Mouse (Mus musculus) MEL (cell line): ENCODE data around the gene Ptcra. TPM values are rescaled to one million over a fixed set of nuclear protein-coding genes. Genes with fewer than 3 reads are reported as not detected.
"Not testable (repeated sequence)": the region's sequence is repeated elsewhere in the genome, so short reads cannot be mapped to it uniquely, and the experiment has no call there.

Experiments
- DNase-seq: peaks from one replicate; pipeline ENCODE4 v3.0.0; 2011; ENCODE audit warnings: low read depth, low spot score
- H3K27ac ChIP-seq: 2 replicates; pipeline ENCODE4 v1.5.1; 2012; ENCODE audit warnings: low read depth, mild to moderate bottlenecking, control low read depth, low read length, moderate library complexity; ENCODE audit not compliant: control insufficient read depth
- H3K27me3 ChIP-seq, 2 experiments: fragments of 150-350 bp in 1 of 2; sonication (generic) in 1 of 2; 2 replicates each; pipeline ENCODE4 v1.6.1; 2012; ENCODE audit warnings: low read length in 2 of 2, mild to moderate bottlenecking in 2 of 2, improper control_type of control experiment in 1 of 2, moderate library complexity in 1 of 2; ENCODE audit not compliant: insufficient read depth in 2 of 2, control insufficient read depth in 1 of 2
- H3K36me3 ChIP-seq, 2 experiments: 2 replicates each; pipeline ENCODE4 v1.6.1; 2012 to 2014; ENCODE audit warnings: low read length in 2 of 2, improper control_type of control experiment in 1 of 2, inconsistent platforms in 1 of 2, mild to moderate bottlenecking in 1 of 2; ENCODE audit not compliant: insufficient read depth in 2 of 2, control insufficient read depth in 1 of 2
- H3K4me1 ChIP-seq, 2 experiments: fragments of 150-350 bp in 1 of 2; sonication (generic) in 1 of 2; 2 replicates each; pipeline ENCODE4 v1.6.1; 2012; ENCODE audit warnings: low read length in 2 of 2, improper control_type of control experiment in 1 of 2, mild to moderate bottlenecking in 1 of 2; ENCODE audit not compliant: insufficient read depth in 2 of 2, control insufficient read depth in 1 of 2
- H3K4me3 ChIP-seq, 2 experiments: fragments of 150-350 bp in 1 of 2; sonication (generic) in 1 of 2; 2 replicates each; pipeline ENCODE4 v1.5.1; 2012; ENCODE audit warnings: low read depth in 2 of 2, low read length in 2 of 2, mild to moderate bottlenecking in 2 of 2, moderate library complexity in 2 of 2, control low read depth in 1 of 2, improper control_type of control experiment in 1 of 2; ENCODE audit not compliant: control insufficient read depth in 1 of 2, insufficient read depth in 1 of 2
- H3K79me2 ChIP-seq: 2 replicates; pipeline ENCODE4 v1.6.1; 2012; ENCODE audit warnings: mild to moderate bottlenecking, low read length, moderate library complexity; ENCODE audit not compliant: control insufficient read depth, poor library complexity, insufficient read depth
- H3K9ac ChIP-seq: 2 replicates; pipeline ENCODE4 v1.6.1; 2012; ENCODE audit warnings: low read depth, mild to moderate bottlenecking, control low read depth, low read length, moderate library complexity; ENCODE audit not compliant: control insufficient read depth, poor library complexity, severe bottlenecking
- H3K9me3 ChIP-seq: fragments of 150-350 bp; sonication (generic); replicated peaks from 2 replicates; pipeline ENCODE4 v1.6.1; 2012; ENCODE audit warnings: mild to moderate bottlenecking, low read length, improper control_type of control experiment, moderate library complexity; ENCODE audit not compliant: insufficient read depth
- BHLHE40 ChIP-seq: IDR thresholded peaks from 2 replicates; pipeline ENCODE4 v1.6.1; 2012; ENCODE audit warnings: low read depth, mild to moderate bottlenecking, inconsistent platforms, low read length, improper control_type of control experiment, borderline replicate concordance
- CTCF ChIP-seq, 3 experiments: IDR thresholded peaks in 2 of 3; conservative IDR thresholded peaks in 1 of 3; 2 replicates each; pipeline ENCODE4 v1.5.1; 2011 to 2012; ENCODE audit warnings: low read length in 3 of 3, low read depth in 2 of 3, mild to moderate bottlenecking in 2 of 3, improper control_type of control experiment in 1 of 3, inconsistent platforms in 1 of 3, mixed read lengths in 1 of 3, moderate library complexity in 1 of 3; ENCODE audit not compliant: control insufficient read depth in 1 of 3, insufficient read depth in 1 of 3, poor library complexity in 1 of 3, severe bottlenecking in 1 of 3
- GABPA ChIP-seq: IDR thresholded peaks from 2 replicates; pipeline ENCODE4 v1.6.1; 2012; ENCODE audit warnings: low read depth, mild to moderate bottlenecking, inconsistent platforms, low read length, improper control_type of control experiment, moderate library complexity
- GATA1 ChIP-seq: IDR thresholded peaks from 2 replicates; pipeline ENCODE4 v1.6.1; 2011; ENCODE audit warnings: low read depth, low read length, improper control_type of control experiment
- JUND ChIP-seq: IDR thresholded peaks from 2 replicates; pipeline ENCODE4 v1.6.1; 2011; ENCODE audit warnings: low read depth, mild to moderate bottlenecking, improper control_type of control experiment, low read length
- KAT2A ChIP-seq: conservative IDR thresholded peaks from 2 replicates; pipeline ENCODE4 v1.6.1; 2012; ENCODE audit warnings: low read depth, low read length, improper control_type of control experiment, inconsistent platforms
- MAX ChIP-seq: IDR thresholded peaks from 2 replicates; pipeline ENCODE4 v1.6.1; 2011; ENCODE audit warnings: low read length, improper control_type of control experiment
- MAZ ChIP-seq: IDR thresholded peaks from 2 replicates; pipeline ENCODE4 v1.6.1; 2012; ENCODE audit warnings: low read depth, mild to moderate bottlenecking, inconsistent platforms, low read length, improper control_type of control experiment
- MXI1 ChIP-seq: IDR thresholded peaks from 2 replicates; pipeline ENCODE4 v1.6.1; 2011; ENCODE audit warnings: mild to moderate bottlenecking, low read depth, low read length, improper control_type of control experiment
- NRF1 ChIP-seq: IDR thresholded peaks from 2 replicates; pipeline ENCODE4 v1.6.1; 2014; ENCODE audit warnings: low read depth, mild to moderate bottlenecking, inconsistent platforms, low read length, improper control_type of control experiment, moderate library complexity; ENCODE audit not compliant: poor library complexity, insufficient read depth, severe bottlenecking
- POLR2A ChIP-seq, 2 experiments: IDR thresholded peaks; 2 replicates each; pipeline ENCODE4 v1.6.1; 2011 to 2012; ENCODE audit warnings: low read length in 2 of 2, mild to moderate bottlenecking in 2 of 2, control low read depth in 1 of 2, improper control_type of control experiment in 1 of 2, low read depth in 1 of 2, moderate library complexity in 1 of 2; ENCODE audit not compliant: control insufficient read depth in 1 of 2, insufficient read depth in 1 of 2, poor library complexity in 1 of 2
- POLR2AphosphoS2 ChIP-seq: IDR thresholded peaks from 2 replicates; pipeline ENCODE4 v1.6.1; 2011; ENCODE audit warnings: low read length, improper control_type of control experiment
- RAD21 ChIP-seq: IDR thresholded peaks from 2 replicates; pipeline ENCODE4 v1.6.1; 2011; ENCODE audit warnings: mild to moderate bottlenecking, low read depth, low read length, improper control_type of control experiment
- SIN3A ChIP-seq: IDR thresholded peaks from 2 replicates; pipeline ENCODE4 v1.6.1; 2012; ENCODE audit warnings: low read length, improper control_type of control experiment, inconsistent platforms
- SMC3 ChIP-seq: IDR thresholded peaks from 2 replicates; pipeline ENCODE4 v1.6.1; 2011; ENCODE audit warnings: low read depth, low read length, improper control_type of control experiment
- TAL1 ChIP-seq: IDR thresholded peaks from 2 replicates; pipeline ENCODE4 v1.6.1; 2012; ENCODE audit warnings: mild to moderate bottlenecking, inconsistent platforms, low read length, moderate library complexity, mixed read lengths
- TBP ChIP-seq: IDR thresholded peaks from 2 replicates; pipeline ENCODE4 v1.8.0; 2011; ENCODE audit warnings: low read depth, low read length, improper control_type of control experiment
- UBTF ChIP-seq: IDR thresholded peaks from 2 replicates; pipeline ENCODE4 v1.6.1; 2012; ENCODE audit warnings: low read depth, mild to moderate bottlenecking, inconsistent platforms, low read length, improper control_type of control experiment, moderate library complexity, borderline replicate concordance; ENCODE audit not compliant: insufficient read depth
- USF1 ChIP-seq: IDR thresholded peaks from 2 replicates; pipeline ENCODE4 v1.6.1; 2014; ENCODE audit warnings: low read depth, mild to moderate bottlenecking, inconsistent platforms, low read length, improper control_type of control experiment, moderate library complexity
- ZC3H11A ChIP-seq: IDR thresholded peaks from 2 replicates; pipeline ENCODE4 v1.6.1; 2012; ENCODE audit warnings: low read depth, mild to moderate bottlenecking, inconsistent platforms, low read length, improper control_type of control experiment
- ZKSCAN1 ChIP-seq: IDR thresholded peaks from 2 replicates; pipeline ENCODE4 v1.6.1; 2012; ENCODE audit warnings: low read depth, mild to moderate bottlenecking, inconsistent platforms, low read length, improper control_type of control experiment, moderate library complexity
- ZNF384 ChIP-seq: IDR thresholded peaks from 2 replicates; pipeline ENCODE4 v1.6.1; 2012; ENCODE audit warnings: low read depth, mild to moderate bottlenecking, inconsistent platforms, low read length, improper control_type of control experiment
- polyA plus RNA-seq, 2 experiments: library from polyadenylated mRNA; stranded (reverse) in 1 of 2; unstranded in 1 of 2; fragments of >175 nt in 1 of 2; fragments of >200 nt in 1 of 2; gene quantifications; 2 replicates each; pipeline versions ENCODE4 v1.2.1 to v1.2.4; 2012; ENCODE audit warnings: low replicate concordance in 2 of 2, low read depth in 1 of 2; ENCODE audit not compliant: insufficient read length in 2 of 2, insufficient read depth in 1 of 2, missing spikeins in 1 of 2
- total RNA-seq: library from RNA; depleted of rRNA; stranded (reverse); fragments of 300-350 nt; gene quantifications from 2 replicates; pipeline ENCODE4 v1.2.3, GENCODE M21; 2012

Ptcra gene
- total and polyA plus RNA-seq, 3 experiments: 1.7 to 1.8 TPM; not detected in 1

DNA sequence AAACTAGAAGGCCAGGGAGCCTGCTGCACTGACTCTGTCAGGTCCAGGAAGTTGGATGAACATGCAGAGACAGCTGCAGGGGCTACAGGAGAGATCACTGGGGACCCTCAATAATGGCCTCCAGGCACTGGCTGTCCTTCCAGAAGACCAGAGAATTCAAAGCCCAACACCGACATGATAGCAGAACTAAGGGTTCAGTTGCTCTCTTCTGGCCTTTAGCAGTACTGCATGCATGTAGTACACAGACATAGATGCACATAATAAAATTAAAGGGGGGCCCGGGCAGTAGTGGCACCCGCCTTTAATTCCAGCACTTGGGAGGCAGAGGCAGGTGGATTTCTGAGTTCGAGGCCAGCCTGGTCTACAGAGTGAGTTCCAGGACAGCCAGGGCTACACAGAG lies 7.5 kb upstream of the Ptcra start:
- Histone ChIP-seq H3K9ac (no peak overlapping the region), H3K9me3 (no peaks in the 10 kb centered on the region), H3K4me1 (peaks cover 0 to 7% of the 10 kb centered on the region in 2 experiments; a peak in 1 of 4 replicates), H3K4me3 (no peak overlapping the region)
- peak; percentile 48 for DNase-seq
- TF ChIP-seq POLR2A (IDR thresholded peaks at IDR 0.05; ENCODE audit: control insufficient read depth in 1 of 2, insufficient read depth in 1 of 2, low read depth in 1 of 2, low read length in 2 of 2, poor library complexity in 1 of 2) (no peak), SMC3 (peak; percentile 52), CTCF (IDR thresholded peaks at IDR 0.05 in 2 of 3, conservative IDR thresholded peaks at IDR 0.05 in 1 of 3; ENCODE audit: control insufficient read depth in 1 of 3, insufficient read depth in 1 of 3, low read depth in 2 of 3, low read length in 3 of 3, poor library complexity in 1 of 3, severe bottlenecking in 1 of 3) (peak in 2 of 3 experiments; percentile 31 to 53; a peak in 3 of 6 replicates), RAD21 (peak; percentile 46), KAT2A (no peak), GATA1 (no peak), UBTF (no peak), MAX (no peak), NRF1 (no peak), BHLHE40 (no peak), ZKSCAN1 (no peak), ZC3H11A (peak; percentile 34)
- TF ChIP-seq, all 39 proteins: peak for 4
- H3K27ac ChIP-seq: no peak overlapping the region
- H3K79me2 ChIP-seq: peaks cover 10% of the 10 kb centered on the region
- no peaks in the 10 kb centered on the region for H3K27me3 ChIP-seq
- H3K36me3 ChIP-seq: no peaks in the 10 kb centered on the region; a peak in 1 of 4 replicates

DNA sequence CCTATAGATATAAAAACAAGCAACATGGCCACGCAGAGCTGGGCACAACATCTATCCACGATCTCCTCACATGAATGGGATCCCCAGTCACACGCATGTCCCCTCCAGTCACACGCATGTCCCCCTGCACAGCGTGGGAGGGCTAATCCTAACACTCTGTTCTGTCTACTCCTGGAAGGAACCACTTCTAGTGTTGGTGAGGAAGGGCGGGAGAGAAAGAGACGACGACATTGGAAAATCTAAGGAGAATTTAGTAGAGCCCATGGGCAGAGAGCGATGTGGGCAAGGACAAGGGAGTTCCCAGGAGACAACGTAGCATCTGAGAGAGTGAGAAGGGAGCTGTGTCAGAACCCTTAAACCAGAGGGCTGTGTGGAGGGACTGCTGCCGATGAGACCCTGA lies 7.0 kb upstream of the Ptcra start:
- no peaks in the 10 kb centered on the region; a peak in 1 of 4 replicates for H3K36me3 ChIP-seq
- no peak overlapping the region for H3K27ac ChIP-seq
- DNase-seq: no peak
- H3K4me1 ChIP-seq: peaks cover 0 to 7% of the 10 kb centered on the region in 2 experiments; a peak in 1 of 4 replicates
- H3K27me3 ChIP-seq: no peaks in the 10 kb centered on the region
- TF ChIP-seq TBP: no peak
- TF ChIP-seq USF1: no peak
- no peak for TF ChIP-seq TAL1
- no peak overlapping the region for H3K4me3 ChIP-seq
- H3K9me3 ChIP-seq: no peaks in the 10 kb centered on the region
- H3K9ac ChIP-seq: no peak overlapping the region
- H3K79me2 ChIP-seq: peaks cover 10% of the 10 kb centered on the region

DNA sequence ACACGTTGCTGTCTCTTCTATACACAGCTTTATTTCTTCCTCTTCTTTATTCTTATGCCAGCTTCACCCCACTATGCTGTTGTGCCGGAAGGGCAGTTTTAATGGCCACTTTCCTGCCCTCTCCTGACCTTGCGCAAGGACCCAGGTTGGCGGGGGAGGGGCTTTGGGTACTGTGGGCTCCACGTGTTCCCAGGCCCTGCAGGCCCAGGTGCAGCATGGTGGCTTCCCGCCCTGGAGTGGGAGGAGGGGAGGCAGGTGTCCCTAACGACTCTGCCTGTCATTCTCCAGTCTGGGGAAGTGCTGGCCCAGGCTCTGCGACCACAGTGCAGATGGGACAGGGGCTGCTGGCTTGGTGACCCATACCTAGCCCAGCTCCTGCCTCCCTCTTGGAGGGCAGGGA lies 4.4 kb upstream of the Ptcra start:
- H3K4me3 ChIP-seq: no peak overlapping the region
- TF ChIP-seq POLR2AphosphoS2: no peak
- TF ChIP-seq KAT2A: no peak
- TF ChIP-seq GABPA: no peak
- TF ChIP-seq JUND: no peak
- no peak for TF ChIP-seq MAZ
- no peak for TF ChIP-seq SIN3A
- TF ChIP-seq ZNF384: no peak
- TF ChIP-seq MXI1: no peak
- TF ChIP-seq CTCF (IDR thresholded peaks at IDR 0.05 in 2 of 3, conservative IDR thresholded peaks at IDR 0.05 in 1 of 3; ENCODE audit: control insufficient read depth in 1 of 3, insufficient read depth in 1 of 3, low read depth in 2 of 3, low read length in 3 of 3, poor library complexity in 1 of 3, severe bottlenecking in 1 of 3): no peak
- TF ChIP-seq, all 39 proteins: peak for 0
- DNase-seq: no peak
- H3K9ac ChIP-seq: no peak overlapping the region
- H3K79me2 ChIP-seq: peaks cover 2% of the 10 kb centered on the region
- H3K27me3 ChIP-seq: no peaks in the 10 kb centered on the region; a peak in 1 of 4 replicates
- H3K36me3 ChIP-seq: no peaks in the 10 kb centered on the region; a peak in 1 of 4 replicates
- H3K4me1 ChIP-seq: peaks cover 0 to 7% of the 10 kb centered on the region in 2 experiments; a peak in 1 of 4 replicates
- H3K9me3 ChIP-seq: no peaks in the 10 kb centered on the region
- no peak overlapping the region for H3K27ac ChIP-seq

DNA sequence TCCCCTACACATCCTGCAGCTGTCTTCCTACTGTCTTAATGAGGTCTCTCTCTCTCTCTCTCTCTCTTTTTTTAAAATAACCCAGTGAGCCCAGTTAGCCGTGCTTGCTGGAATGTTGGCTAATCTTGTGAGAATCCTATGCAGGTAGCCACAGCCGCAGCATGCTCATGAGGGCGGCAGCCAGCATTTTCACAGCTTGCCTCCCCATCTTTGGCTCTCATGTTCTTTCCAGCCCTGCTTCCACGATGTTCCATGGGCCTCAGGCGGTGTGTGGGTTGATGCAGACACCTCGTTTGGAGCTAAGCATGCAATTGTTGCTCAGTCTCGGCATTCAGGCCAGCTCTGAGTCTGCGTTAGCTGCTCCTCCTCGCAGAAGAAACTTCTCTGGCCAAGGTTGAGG lies 1.4 kb upstream of the Ptcra start:
- not testable (repeated sequence) for H3K36me3 ChIP-seq, H3K4me1 ChIP-seq, H3K9me3 ChIP-seq, H3K4me3 ChIP-seq, DNase-seq, H3K79me2 ChIP-seq, H3K27me3 ChIP-seq, H3K9ac ChIP-seq, H3K27ac ChIP-seq
